Mouse (Mus musculus) megakaryocyte, adult 5-6 weeks (primary cell): ENCODE data around the gene Slc38a8. TPM values are rescaled to one million over a fixed set of nuclear protein-coding genes. Genes with fewer than 3 reads are reported as not detected.

Experiments used
- ATAC-seq: 2 replicates; pipeline ENCODE4 v1.8.0; 2016; ENCODE audit warnings: mild to moderate bottlenecking, inconsistent platforms; ENCODE audit not compliant: poor library complexity, severe bottlenecking
- total RNA-seq, 2 experiments: library from RNA; stranded (forward) in 1 of 2; stranded (reverse) in 1 of 2; fragments of 153-499, 151-499 nt in 1 of 2; fragments of 221-1000, 200-1000 nt in 1 of 2; gene quantifications; 2 replicates each; pipeline versions ENCODE4 v1.2.3 to v1.2.4; 2015 to 2017

The Slc38a8 gene
- total RNA-seq, 2 experiments from 2014 or later: not detected

DNA sequence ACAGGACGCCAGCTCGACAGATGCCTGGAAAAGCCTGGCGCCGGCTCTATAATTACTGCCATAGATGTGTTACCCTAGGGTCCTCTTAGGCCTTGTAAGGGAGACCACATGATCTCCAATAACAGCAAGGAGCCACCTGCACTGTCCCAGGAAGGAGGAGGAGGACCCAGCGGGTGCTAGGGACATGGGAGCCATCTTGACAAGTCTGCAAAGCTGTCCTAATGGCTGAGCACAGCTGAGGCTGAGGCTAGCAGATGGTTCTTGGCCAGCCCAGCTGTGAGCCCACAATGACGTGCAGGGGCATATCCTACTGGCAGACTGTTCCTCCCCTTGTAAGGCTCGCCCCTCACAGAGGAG, 61.6 kb downstream of the Slc38a8 start:
- ATAC-seq: no peak

DNA sequence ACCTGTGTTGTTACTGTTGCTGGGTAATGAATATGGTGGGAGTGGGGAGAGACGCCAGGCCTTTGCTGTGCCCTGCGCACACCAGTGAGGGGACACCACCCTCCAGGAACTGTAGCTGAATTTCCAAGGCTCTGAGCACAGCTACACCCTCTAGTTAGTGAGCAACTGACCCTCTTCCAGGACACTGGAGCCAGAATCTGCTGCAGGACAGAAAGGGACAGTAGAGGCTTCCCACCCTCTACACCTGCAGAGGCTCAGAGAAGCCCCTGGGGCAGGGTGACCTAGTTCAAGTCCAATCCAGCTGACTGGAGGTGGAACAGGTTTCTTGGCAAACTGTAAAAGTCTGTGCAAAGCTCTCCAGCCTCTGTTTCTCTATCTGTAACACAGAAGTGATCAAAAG, 62.1 kb downstream of the Slc38a8 start:
- ATAC-seq: no peak

DNA sequence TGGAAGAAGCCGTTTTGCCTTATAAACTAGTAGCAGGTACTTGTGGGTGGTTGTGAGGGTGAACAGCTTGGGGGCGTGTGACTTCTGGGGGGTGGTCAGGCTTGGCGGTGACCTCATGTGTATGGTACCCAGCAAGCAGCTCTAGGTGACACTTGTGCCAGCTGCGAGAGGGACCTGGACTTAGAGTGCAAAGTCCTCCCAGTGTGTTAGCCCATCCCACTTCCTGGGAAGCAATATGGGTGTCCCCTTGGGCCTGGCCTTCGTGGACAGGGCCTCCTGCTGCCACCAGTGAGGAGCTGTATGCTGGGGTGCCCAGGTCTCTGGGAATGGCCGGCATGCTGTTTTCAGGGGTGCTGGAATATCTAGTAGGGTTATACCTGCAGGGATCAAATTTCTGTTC, 62.6 kb downstream of the Slc38a8 start:
- no peak for ATAC-seq

DNA sequence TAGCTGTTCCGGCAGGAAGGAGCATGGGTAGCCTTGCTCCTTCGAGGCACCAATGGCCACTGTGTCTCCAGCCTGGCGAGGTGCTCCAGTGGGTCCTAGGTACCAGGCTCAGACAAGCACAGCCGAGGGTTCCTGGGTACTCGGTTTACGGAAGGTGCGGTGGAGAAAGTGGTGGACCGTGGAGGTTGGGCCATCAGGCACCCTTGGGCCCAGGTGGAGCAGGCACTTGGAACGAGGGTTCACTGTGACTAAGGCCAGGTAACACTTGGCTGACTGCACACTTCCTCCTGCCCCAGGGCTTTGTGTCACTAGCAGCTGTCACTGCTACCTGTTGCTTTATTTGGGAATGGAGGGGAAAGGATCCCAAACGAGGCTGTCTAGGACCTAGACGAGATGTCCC, 64.0 kb downstream of the Slc38a8 start:
- ATAC-seq: peak; percentile 3; the same call in 1 of the 2 replicates

DNA sequence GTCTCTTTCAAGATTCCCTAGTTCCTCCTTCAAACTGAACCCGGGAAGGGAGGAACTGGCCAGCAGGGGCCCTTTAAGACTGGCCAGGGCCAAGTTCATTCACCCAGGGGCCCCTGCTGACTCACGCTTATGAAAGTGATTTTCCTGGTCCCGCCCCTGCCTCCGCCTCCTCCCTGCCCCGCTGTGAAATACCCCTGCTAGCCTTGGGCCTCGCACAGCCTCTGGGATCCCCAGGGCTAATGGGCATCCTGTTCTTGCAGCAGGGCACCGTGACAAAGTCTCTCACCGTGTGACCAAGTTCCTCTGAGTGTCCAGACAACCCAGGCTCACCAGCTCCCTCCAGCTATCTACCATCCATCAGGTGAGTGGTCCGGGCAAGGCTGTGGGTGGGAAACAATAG, 64.6 kb downstream of the Slc38a8 start:
- peak; percentile 86 for ATAC-seq

DNA sequence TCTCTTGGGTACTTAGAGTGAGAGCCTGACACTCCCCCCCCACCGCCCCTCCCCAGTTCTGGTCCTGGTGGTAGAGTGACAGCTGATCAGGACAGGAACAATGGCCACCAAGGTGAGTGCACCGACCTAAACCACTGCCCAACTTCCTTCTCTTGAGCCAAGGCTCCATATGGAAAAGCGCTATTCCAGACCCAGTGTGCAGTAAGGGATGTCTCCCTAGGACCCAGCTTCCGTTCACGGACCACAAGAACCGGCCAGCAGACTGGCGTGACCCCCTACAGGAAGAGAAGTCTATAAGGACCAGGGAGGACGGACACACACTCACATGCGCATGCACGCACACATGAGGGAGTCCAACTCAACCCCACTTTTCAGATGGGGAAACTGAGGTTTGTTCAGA, 65.2 kb downstream of the Slc38a8 start:
- peak; percentile 4; the same call in 1 of the 2 replicates for ATAC-seq

DNA sequence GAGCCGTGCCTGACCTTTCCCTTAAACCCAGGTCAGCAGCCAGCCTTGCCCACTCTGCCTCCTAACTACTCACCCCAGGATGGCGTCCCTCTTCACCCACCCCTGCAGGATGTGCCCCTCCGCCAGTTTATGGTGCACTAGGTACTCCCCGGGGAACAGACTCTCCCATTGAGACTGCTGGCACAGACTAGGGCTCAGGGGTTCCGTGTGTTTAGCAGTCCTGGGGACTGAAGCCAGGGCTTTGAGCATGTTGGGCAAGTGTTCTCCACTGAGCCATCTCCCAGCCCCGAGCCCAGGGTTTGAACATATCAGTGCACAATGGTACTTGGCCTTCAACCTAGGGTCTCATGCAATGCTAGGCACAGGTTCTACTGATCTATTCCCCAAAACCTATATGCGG, 66.0 kb downstream of the Slc38a8 start:
- no peak for ATAC-seq

DNA sequence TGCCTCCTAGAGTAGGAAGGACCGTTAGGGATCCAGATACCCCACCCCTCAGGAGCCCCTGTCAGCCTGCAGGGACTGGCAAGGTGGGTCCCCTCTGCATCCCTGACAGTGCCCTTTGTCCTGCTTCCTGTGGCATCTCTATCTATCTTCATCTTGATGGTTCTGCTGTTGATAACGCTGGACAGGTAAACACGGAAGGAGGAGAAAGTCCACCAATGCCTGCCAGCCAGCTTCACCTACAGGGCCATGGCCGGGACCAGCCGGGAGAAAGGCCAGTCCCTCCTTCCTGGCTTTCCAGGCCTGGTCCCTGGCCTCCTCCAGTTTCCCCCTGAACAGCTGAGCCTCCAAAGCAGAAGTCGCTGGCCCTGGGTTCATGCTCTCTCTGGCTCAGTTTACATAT, 66.9 kb downstream of the Slc38a8 start:
- ATAC-seq: no peak

DNA sequence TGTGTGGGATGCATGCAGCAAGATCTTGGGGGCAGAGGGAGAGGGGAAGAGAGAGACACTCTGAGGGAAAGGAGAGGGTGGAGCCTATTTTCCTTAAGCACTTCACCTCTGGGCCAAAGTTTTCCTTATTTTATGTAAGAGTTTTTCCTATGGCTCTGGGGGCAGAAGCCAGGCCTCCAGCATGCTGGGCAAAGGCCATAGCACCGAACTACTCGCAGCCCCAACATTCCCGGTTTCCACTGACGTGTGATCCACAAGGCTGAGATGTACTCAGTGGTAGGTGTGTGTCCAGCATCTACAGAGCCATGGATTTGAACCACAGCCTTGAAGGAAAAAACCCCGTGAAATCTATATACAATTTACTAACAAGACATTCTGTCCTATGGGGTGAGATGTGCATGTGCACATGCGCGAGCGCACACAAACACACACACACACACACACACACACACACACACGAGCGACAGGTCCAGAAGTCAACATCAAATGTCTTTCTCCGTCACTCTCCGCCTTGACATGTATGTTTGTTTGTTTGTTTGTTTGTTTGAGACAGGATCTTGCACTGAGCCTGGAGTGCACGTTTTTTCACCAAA, 67.8 kb downstream of the Slc38a8 start, which contains the start of gene Osgin1:
Gene Osgin1, plus strand, starts transcription at position 543 of the 593 bp plus-strand sequence.
- no peak for ATAC-seq

DNA sequence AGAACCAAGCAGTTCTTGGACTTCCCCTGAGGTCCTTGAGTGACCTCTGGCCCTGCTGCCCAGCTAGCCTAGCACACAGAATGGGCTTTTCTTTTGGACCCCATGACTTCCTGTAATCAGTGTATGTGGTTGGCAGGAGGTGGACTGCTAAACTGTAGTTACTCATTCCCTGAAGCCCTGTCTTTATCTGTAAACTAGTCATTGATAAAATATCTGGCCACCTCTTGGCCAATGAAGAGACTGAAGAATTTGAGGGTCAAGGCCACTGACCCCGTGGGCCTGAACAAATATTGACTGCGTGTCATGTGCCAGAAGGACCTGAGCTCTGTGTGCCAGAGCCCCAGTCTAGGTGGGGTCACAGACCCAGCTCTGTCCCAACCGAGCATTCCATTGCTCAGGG, 69.1 kb downstream of the Slc38a8 start:
- no peak for ATAC-seq

DNA sequence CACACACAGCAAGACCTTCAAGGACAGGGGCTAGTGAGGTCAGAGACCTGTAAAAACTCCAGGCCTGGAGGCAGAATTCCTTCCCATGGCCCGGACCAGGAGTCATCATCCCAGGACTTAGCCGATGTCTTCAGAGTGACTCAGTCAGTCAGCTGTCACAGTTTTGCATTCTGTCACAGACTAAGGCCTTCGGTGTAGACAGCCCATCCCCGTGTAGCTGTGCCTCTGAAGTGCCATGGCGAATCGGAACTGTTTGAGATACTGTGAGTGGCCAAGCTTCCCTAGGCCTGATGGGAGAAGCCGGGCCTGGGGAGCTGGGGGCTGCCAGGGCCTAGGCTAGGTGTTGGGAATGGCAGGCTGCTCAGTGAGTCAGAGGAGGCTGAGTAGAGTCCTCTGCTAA, 70.8 kb downstream of the Slc38a8 start:
- ATAC-seq: no peak

DNA sequence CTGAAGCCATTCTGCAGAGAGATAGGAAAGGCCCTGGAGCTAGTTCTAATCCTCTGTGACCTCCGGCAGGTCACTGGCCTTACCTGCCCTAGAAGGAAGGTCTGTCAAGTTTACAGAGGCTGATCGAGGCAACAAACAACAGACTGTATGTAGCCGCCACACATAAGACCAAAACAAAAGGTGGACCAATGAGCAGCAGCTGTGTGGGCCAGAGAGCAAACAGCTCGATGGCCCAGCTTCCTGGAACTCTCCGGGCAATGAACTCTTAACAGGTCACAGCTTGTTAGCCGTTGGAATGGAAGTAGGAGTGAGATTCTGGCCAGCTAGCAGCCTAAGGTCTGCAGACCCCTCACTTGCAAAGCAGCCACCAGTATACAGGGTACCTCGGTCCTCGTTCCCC, 71.2 kb downstream of the Slc38a8 start:
- ATAC-seq: no peak

Other genes with a start within 250 kb of the Slc38a8 start
- 124 TPM in 2 replicates for gene Hsbp1, start 157.2 kb downstream of the Slc38a8 start, total RNA-seq (2015)
- 72.7 and 79.8 TPM in 2 replicates for gene Hsbp1, start 157.2 kb downstream of the Slc38a8 start, total RNA-seq (2017)
- 5.4 and 6.5 TPM in 2 replicates for gene Mlycd, start 106.8 kb downstream of the Slc38a8 start, total RNA-seq (2015)
- 5.7 and 7.5 TPM in 2 replicates for gene Mlycd, start 106.8 kb downstream of the Slc38a8 start, total RNA-seq (2017)
- gene Osgin1, start 67.6 kb downstream of the Slc38a8 start, total RNA-seq (2015): 6.1 and 6.4 TPM in 2 replicates
- gene Osgin1, start 67.6 kb downstream of the Slc38a8 start, total RNA-seq (2017): 2.5 and 5.7 TPM in 2 replicates
- gene Necab2, start 55.0 kb downstream of the Slc38a8 start, total RNA-seq (2015): not detected in 2 replicates
- gene Necab2, start 55.0 kb downstream of the Slc38a8 start, total RNA-seq (2017): not detected in 2 replicates
- 27.4 and 32.8 TPM in 2 replicates for gene Mbtps1, start 57.0 kb upstream of the Slc38a8 start, total RNA-seq (2015)
- gene Mbtps1, start 57.0 kb upstream of the Slc38a8 start, total RNA-seq (2017): 28.5 and 33.7 TPM in 2 replicates
- gene Hsdl1, start 73.5 kb upstream of the Slc38a8 start, total RNA-seq (2015): 9.1 and 11.5 TPM in 2 replicates
- 32.3 and 40.9 TPM in 2 replicates for gene Hsdl1, start 73.5 kb upstream of the Slc38a8 start, total RNA-seq (2017)
- gene Dnaaf1, start 73.5 kb upstream of the Slc38a8 start, total RNA-seq (2015): not detected in 2 replicates
- 0.33 TPM in 1 of 2 replicates, not detected in the other for gene Dnaaf1, start 73.5 kb upstream of the Slc38a8 start, total RNA-seq (2017)
- gene Taf1c, start 103.5 kb upstream of the Slc38a8 start, total RNA-seq (2015): 2.5 and 3.1 TPM in 2 replicates
- 5.5 and 5.8 TPM in 2 replicates for gene Taf1c, start 103.5 kb upstream of the Slc38a8 start, total RNA-seq (2017)
- gene Adad2, start 111.0 kb upstream of the Slc38a8 start, total RNA-seq (2015): not detected in 2 replicates
- gene Adad2, start 111.0 kb upstream of the Slc38a8 start, total RNA-seq (2017): not detected in 2 replicates
- gene Kcng4, start 134.0 kb upstream of the Slc38a8 start, total RNA-seq (2015): not detected in 2 replicates
- not detected in 2 replicates for gene Kcng4, start 134.0 kb upstream of the Slc38a8 start, total RNA-seq (2017)
- not detected in 2 replicates for gene Wfdc1, start 164.7 kb upstream of the Slc38a8 start, total RNA-seq (2015)
- not detected in 2 replicates for gene Wfdc1, start 164.7 kb upstream of the Slc38a8 start, total RNA-seq (2017)
- gene Atp2c2, start 198.3 kb upstream of the Slc38a8 start, total RNA-seq (2015): not detected in 2 replicates
- not detected in 2 replicates for gene Atp2c2, start 198.3 kb upstream of the Slc38a8 start, total RNA-seq (2017)